Mouse (Mus musculus) kidney, embryonic 15.5 days (tissue): ENCODE measurements around the gene Tnfsf13b. TPM values are rescaled to one million over a fixed set of nuclear protein-coding genes. Genes with fewer than 3 reads are reported as not detected.

Experiments
- ATAC-seq: fragments of 200-750 bp; cut with Nextera tagmentation; replicated peaks from 2 replicates; pipeline ENCODE4 v1.8.0; 2017; ENCODE audit warnings: moderate TSS enrichment; ENCODE audit not compliant: low FRiP score
- H3K27ac ChIP-seq: fragments of 300-500 bp; sonication (generic); 2 replicates; pipeline ENCODE4 v1.5.1; 2015; ENCODE audit warnings: mild to moderate bottlenecking, inconsistent platforms
- H3K27me3 ChIP-seq: fragments of 300-500 bp; sonication (generic); 2 replicates; pipeline ENCODE4 v1.6.1; 2015; ENCODE audit warnings: inconsistent platforms
- H3K36me3 ChIP-seq: fragments of 300-500 bp; sonication (generic); 2 replicates; pipeline ENCODE4 v1.6.1; 2015; ENCODE audit warnings: inconsistent platforms
- H3K4me1 ChIP-seq: fragments of 300-500 bp; sonication (generic); 2 replicates; pipeline ENCODE4 v1.6.1; 2015; ENCODE audit warnings: inconsistent platforms
- H3K4me2 ChIP-seq: fragments of 300-500 bp; sonication (generic); 2 replicates; pipeline ENCODE4 v1.6.1; 2015; ENCODE audit warnings: moderate library complexity, mild to moderate bottlenecking, inconsistent platforms
- H3K4me3 ChIP-seq: fragments of 300-500 bp; sonication (generic); replicated peaks from 2 replicates; pipeline ENCODE4 v1.5.1; 2015; ENCODE audit warnings: mild to moderate bottlenecking, inconsistent platforms
- H3K9ac ChIP-seq: fragments of 300-500 bp; sonication (generic); 2 replicates; pipeline ENCODE4 v1.6.1; 2015; ENCODE audit warnings: mild to moderate bottlenecking, inconsistent platforms
- H3K9me3 ChIP-seq: fragments of 300-500 bp; sonication (generic); replicated peaks from 2 replicates; pipeline ENCODE4 v1.6.1; 2016; ENCODE audit warnings: inconsistent platforms
- WGBS: fragments of 180-500 bp; shearing (Covaris S2); methylation state at CpG from one replicate; pipeline ENCODE4 v1.1.7; 2015; ENCODE audit warnings: mixed read lengths; 5-methylcytosine and 5-hydroxymethylcytosine counted together
- polyA plus RNA-seq: library from polyadenylated mRNA; unstranded; fragments of >200 nt; fragmentation: Nextera tagmentation; extraction: Ambion mirVana; gene quantifications from 2 replicates; pipeline ENCODE4 v1.2.1, GENCODE M21; 2015

Tnfsf13b gene
- polyA plus RNA-seq: 6.1 and 6.9 TPM in 2 replicates

GRCm38 (mm10) chr8:10006156-10006985 lies at the start of gene Tnfsf13b:
TSS of gene Tnfsf13b (plus strand) at chr8:10006467.
- Histone ChIP-seq H3K27me3 (no peaks in the 10 kb centered on the region), H3K9ac (peak within 1 kb of the TSS; percentile 15; the same call in 1 of the 2 replicates)
- 42% methylated on average over 16 of the region's 16 CpGs for WGBS

DNA sequence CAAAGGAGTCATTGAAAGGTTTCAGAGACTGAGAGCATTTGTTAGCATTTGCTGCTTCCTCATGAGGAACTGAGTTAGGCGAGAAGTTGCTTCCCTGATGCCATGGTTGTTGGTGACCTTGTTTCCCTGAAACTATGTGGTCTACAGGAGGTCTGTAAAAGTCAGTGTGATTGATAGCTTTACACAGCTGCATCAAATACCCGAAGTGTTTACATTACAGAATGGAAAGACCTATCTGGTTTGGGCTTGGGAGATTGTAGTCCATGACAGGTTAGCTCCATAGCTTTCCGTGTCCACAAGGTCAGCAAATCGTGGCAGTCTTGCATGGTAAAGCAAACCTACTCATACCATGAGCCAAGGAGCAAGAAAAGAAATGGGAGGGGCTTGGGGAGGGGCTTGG lies 47.9 kb upstream of the Tnfsf13b start:
- H3K36me3 ChIP-seq: no peaks in the 10 kb centered on the region
- H3K27me3 ChIP-seq: no peaks in the 10 kb centered on the region
- no peaks in the 10 kb centered on the region for H3K9me3 ChIP-seq
- WGBS: 54% methylated on average over 4 of the region's 4 CpGs
- no peak for ATAC-seq
- H3K27ac ChIP-seq: no peak overlapping the region
- no peaks in the 10 kb centered on the region for H3K4me1 ChIP-seq
- H3K4me3 ChIP-seq: no peak overlapping the region
- H3K9ac ChIP-seq: no peak overlapping the region
- H3K4me2 ChIP-seq: no peak overlapping the region

More at GRCm38 (mm10) chr8:10006156-10006985, at the start of gene Tnfsf13b:
- Histone ChIP-seq H3K9me3 (no peaks in the 10 kb centered on the region), H3K4me1 (peaks cover 17% of the 10 kb centered on the region), H3K36me3 (no peaks in the 10 kb centered on the region), H3K4me2 (peak within 1 kb of the TSS; percentile 73), H3K27ac (peak within 1 kb of the TSS; percentile 87), H3K4me3 (peak within 1 kb of the TSS; percentile 46)
- peak; percentile 85 for ATAC-seq

GRCm38 (mm10) chr8:9959919-9960318 lies 46.3 kb upstream of the Tnfsf13b start:
- Histone ChIP-seq H3K9ac (no peak overlapping the region), H3K27ac (no peak overlapping the region), H3K9me3 (no peaks in the 10 kb centered on the region), H3K4me2 (no peak overlapping the region), H3K4me3 (no peak overlapping the region), H3K4me1 (no peaks in the 10 kb centered on the region), H3K27me3 (no peaks in the 10 kb centered on the region), H3K36me3 (no peaks in the 10 kb centered on the region)
- no peak for ATAC-seq
- 89% methylated on average over 2 of the region's 2 CpGs for WGBS

DNA sequence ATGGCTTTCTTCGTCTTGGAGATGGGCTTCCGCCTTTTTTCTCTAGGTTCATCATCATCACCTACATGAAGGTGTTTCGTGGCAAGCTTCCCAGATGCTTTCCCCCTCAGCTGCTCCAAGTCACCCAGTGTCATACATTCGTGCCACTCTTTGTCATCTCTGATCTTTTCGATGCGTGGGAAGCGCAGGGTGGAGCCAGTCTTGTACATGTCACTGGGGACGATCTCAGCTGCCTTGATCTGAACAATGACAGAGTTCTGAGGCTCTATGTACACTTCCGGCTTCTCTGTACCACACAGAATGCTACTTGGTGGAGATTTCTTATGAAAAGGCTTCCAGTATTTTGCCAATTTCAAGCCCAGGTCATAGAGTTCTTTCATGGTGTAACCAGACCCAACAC lies 34.4 kb upstream of the Tnfsf13b start:
- H3K4me1 ChIP-seq: peaks cover 12% of the 10 kb centered on the region
- H3K27me3 ChIP-seq: no peaks in the 10 kb centered on the region
- H3K9me3 ChIP-seq: no peaks in the 10 kb centered on the region
- peaks cover 32% of the 10 kb centered on the region for H3K36me3 ChIP-seq
- no peak overlapping the region for H3K4me3 ChIP-seq
- ATAC-seq: no peak
- H3K27ac ChIP-seq: no peak overlapping the region
- H3K4me2 ChIP-seq: no peak overlapping the region
- no peak overlapping the region for H3K9ac ChIP-seq
- 95% methylated on average over 9 of the region's 9 CpGs for WGBS

GRCm38 (mm10) chr8:9975276-9975675 lies 31.0 kb upstream of the Tnfsf13b start:
- Histone ChIP-seq H3K27ac (no peak overlapping the region), H3K4me2 (peak overlapping the region; percentile 77), H3K9me3 (no peaks in the 10 kb centered on the region), H3K27me3 (no peaks in the 10 kb centered on the region), H3K4me1 (peaks cover 33% of the 10 kb centered on the region), H3K36me3 (peaks cover 28% of the 10 kb centered on the region), H3K4me3 (peak overlapping the region; percentile 95), H3K9ac (peak overlapping the region; percentile 62; the same call in 1 of the 2 replicates)
- WGBS: 42% methylated on average over 5 of the region's 5 CpGs
- no peak for ATAC-seq

- H3K9me3 ChIP-seq: no peaks in the 10 kb centered on the region
Observed at GRCm38 (mm10) chr8:9975898-9976611, 30.2 kb upstream of the Tnfsf13b start.

GRCm38 (mm10) chr8:9977016-9977415 lies 29.3 kb upstream of the Tnfsf13b start:
- Histone ChIP-seq H3K36me3 (peaks cover 18% of the 10 kb centered on the region), H3K4me1 (peaks cover 37% of the 10 kb centered on the region), H3K27me3 (no peaks in the 10 kb centered on the region), H3K9ac (peak overlapping the region; percentile 54), H3K4me2 (peak overlapping the region; percentile 77), H3K4me3 (peak overlapping the region; percentile 95), H3K9me3 (no peaks in the 10 kb centered on the region), H3K27ac (peak overlapping the region; percentile 91)
- ATAC-seq: no peak
- WGBS: 25% methylated on average over 15 of the region's 15 CpGs

More at GRCm38 (mm10) chr8:9975898-9976611, 30.2 kb upstream of the Tnfsf13b start:
- peak; percentile 97 for ATAC-seq
- Histone ChIP-seq H3K27me3 (no peaks in the 10 kb centered on the region), H3K4me3 (peak overlapping the region; percentile 95), H3K27ac (peak overlapping the region; percentile 75), H3K9ac (peak overlapping the region; percentile 62), H3K36me3 (peaks cover 25% of the 10 kb centered on the region), H3K4me2 (peak overlapping the region; percentile 77), H3K4me1 (peaks cover 37% of the 10 kb centered on the region)
- WGBS: under 1% methylated on average over 47 of the region's 47 CpGs

- H3K4me3 ChIP-seq: peak within 1 kb of the TSS; percentile 95
- H3K27me3 ChIP-seq: no peaks in the 10 kb centered on the region
- peaks cover 15% of the 10 kb centered on the region for H3K36me3 ChIP-seq
- peak within 1 kb of the TSS; percentile 91 for H3K27ac ChIP-seq
- H3K4me1 ChIP-seq: peaks cover 37% of the 10 kb centered on the region
- WGBS: under 1% methylated on average over 68 of the region's 68 CpGs
- H3K4me2 ChIP-seq: peak within 1 kb of the TSS; percentile 77
- peak within 1 kb of the TSS; percentile 84 for H3K9ac ChIP-seq
- no peaks in the 10 kb centered on the region for H3K9me3 ChIP-seq
- peak; percentile 78 for ATAC-seq
Observed at GRCm38 (mm10) chr8:9977573-9978314, 28.5 kb upstream of the Tnfsf13b start, which contains the start of the genes Lig4 and Abhd13. TSS of gene Lig4 (minus strand) at chr8:9977686. TSS of gene Abhd13 (plus strand) at chr8:9977707.

GRCm38 (mm10) chr8:9978475-9979230 lies 27.6 kb upstream of the Tnfsf13b start:
- Histone ChIP-seq H3K4me1 (peaks cover 37% of the 10 kb centered on the region), H3K27me3 (no peaks in the 10 kb centered on the region), H3K9me3 (no peaks in the 10 kb centered on the region), H3K4me3 (peak overlapping the region; percentile 95), H3K27ac (0 out of 2 replicates have a peak overlapping the region, but pooled peaks have one; percentile 91), H3K9ac (peak overlapping the region; percentile 84), H3K36me3 (peaks cover 15% of the 10 kb centered on the region), H3K4me2 (peak overlapping the region; percentile 77)
- no peak for ATAC-seq
- WGBS: 53% methylated on average over 18 of the region's 18 CpGs

DNA sequence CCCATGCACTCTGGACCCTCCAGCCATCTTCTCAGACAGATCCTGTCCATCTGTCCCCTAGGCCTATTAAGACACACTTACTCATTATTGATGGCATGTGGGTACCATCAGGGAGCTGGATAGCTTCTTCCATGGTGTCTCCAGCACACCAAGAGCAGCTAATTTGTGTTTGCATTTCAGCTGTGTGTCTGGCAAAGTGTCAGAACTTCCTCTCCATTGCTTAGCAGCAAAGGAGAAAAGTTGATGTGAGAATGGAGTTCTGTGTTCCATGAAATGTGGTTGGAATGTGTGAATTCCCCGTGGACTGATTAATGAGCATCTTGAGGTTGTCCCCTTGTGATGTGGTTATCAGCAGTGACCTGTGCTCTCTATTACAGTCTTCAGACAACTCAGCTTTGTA lies 26.5 kb upstream of the Tnfsf13b start:
- Histone ChIP-seq H3K9me3 (no peaks in the 10 kb centered on the region), H3K4me3 (no peak overlapping the region), H3K4me1 (peaks cover 37% of the 10 kb centered on the region), H3K36me3 (peaks cover 20% of the 10 kb centered on the region), H3K9ac (no peak overlapping the region), H3K27me3 (no peaks in the 10 kb centered on the region), H3K4me2 (no peak overlapping the region), H3K27ac (no peak overlapping the region)
- ATAC-seq: no peak
- WGBS: 71% methylated on average over 1 of the region's 1 CpGs

GRCm38 (mm10) chr8:9980188-9980587 lies 26.1 kb upstream of the Tnfsf13b start:
- Histone ChIP-seq H3K4me1 (peaks cover 33% of the 10 kb centered on the region), H3K27me3 (no peaks in the 10 kb centered on the region), H3K27ac (no peak overlapping the region), H3K4me3 (no peak overlapping the region), H3K36me3 (peaks cover 20% of the 10 kb centered on the region), H3K9me3 (no peaks in the 10 kb centered on the region), H3K4me2 (no peak overlapping the region), H3K9ac (no peak overlapping the region)
- ATAC-seq: no peak
